Mouse (Mus musculus) neural tube, embryonic 14.5 days (tissue): ENCODE measurements around the gene Abcf3. TPM values are rescaled to one million over a fixed set of nuclear protein-coding genes. Genes with fewer than 3 reads are reported as not detected.

ENCODE experiments used
- ATAC-seq: fragments of 200-750 bp; cut with Nextera tagmentation; 2 replicates; pipeline ENCODE4 v1.8.0; 2017; ENCODE audit warnings: low read depth, mild to moderate bottlenecking, moderate TSS enrichment, moderate library complexity
- H3K27ac ChIP-seq: fragments of 300-500 bp; sonication (generic); 2 replicates; pipeline ENCODE4 v1.5.1; 2014; ENCODE audit warnings: low read depth, mild to moderate bottlenecking, control low read depth, low read length, moderate library complexity, mixed read lengths
- H3K27me3 ChIP-seq: fragments of 300-500 bp; sonication (generic); 2 replicates; pipeline ENCODE4 v1.6.1; 2014; ENCODE audit warnings: low read length; ENCODE audit not compliant: control insufficient read depth, insufficient read depth
- H3K36me3 ChIP-seq: fragments of 300-500 bp; sonication (generic); 2 replicates; pipeline ENCODE4 v1.6.1; 2014; ENCODE audit warnings: low read length, mixed read lengths; ENCODE audit not compliant: control insufficient read depth, insufficient read depth
- H3K4me1 ChIP-seq: fragments of 300-500 bp; sonication (generic); 2 replicates; pipeline ENCODE4 v1.6.1; 2014; ENCODE audit warnings: low read length; ENCODE audit not compliant: control insufficient read depth, insufficient read depth
- H3K4me2 ChIP-seq: fragments of 300-500 bp; sonication (generic); 2 replicates; pipeline ENCODE4 v1.6.1; 2014; ENCODE audit warnings: mild to moderate bottlenecking, low read depth, low read length, control low read depth
- H3K4me3 ChIP-seq: fragments of 300-500 bp; sonication (generic); 2 replicates; pipeline ENCODE4 v1.5.1; 2014; ENCODE audit warnings: low read depth, low read length, control low read depth, mixed read lengths
- H3K9ac ChIP-seq: fragments of 300-500 bp; sonication (generic); replicated peaks from 2 replicates; pipeline ENCODE4 v1.6.1; 2014; ENCODE audit warnings: low read depth, mild to moderate bottlenecking, control low read depth, low read length, mixed read lengths
- H3K9me3 ChIP-seq: fragments of 300-500 bp; sonication (generic); 2 replicates; pipeline ENCODE4 v1.6.1; 2016; ENCODE audit warnings: low read length; ENCODE audit not compliant: control insufficient read depth
- WGBS: fragments of 180-500 bp; shearing (Covaris S2); extraction: QIAGEN DNeasy Blood & Tissue Kit; methylation state at CpG from one replicate; pipeline ENCODE4 v1.1.7; 2014; 5-methylcytosine and 5-hydroxymethylcytosine counted together
- polyA plus RNA-seq: library from polyadenylated mRNA; unstranded; fragments of >200 nt; fragmentation: Nextera tagmentation; extraction: Ambion mirVana; gene quantifications from 2 replicates; pipeline ENCODE4 v1.2.1, GENCODE M21; 2014

Abcf3 gene
- polyA plus RNA-seq, 1 experiment from 2014 or later, result 72.6 TPM

DNA sequence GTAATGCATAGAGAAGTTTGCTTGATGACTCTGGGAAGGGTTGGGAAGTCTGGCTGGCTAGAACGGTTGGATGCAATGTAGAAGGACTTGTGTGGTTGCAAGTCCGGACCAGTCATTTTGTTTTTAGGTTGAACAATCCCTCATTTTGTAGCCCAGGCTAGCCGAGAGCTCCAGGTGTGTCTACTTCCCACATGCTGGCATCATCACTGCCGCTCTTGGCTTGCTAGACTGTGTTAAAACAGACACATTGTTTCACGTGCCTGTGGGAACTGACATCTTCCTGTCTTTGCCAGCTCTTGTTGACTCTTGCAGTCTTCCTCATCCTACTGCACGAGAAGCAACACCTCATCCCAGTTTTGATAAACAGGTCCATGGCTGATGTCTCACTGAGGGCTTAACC is 6.6 kb downstream of the Abcf3 start:
- H3K4me1 ChIP-seq, result no peaks in the 10 kb centered on the region
- WGBS, result 95% methylated on average over 6 of the region's 6 CpGs
- peaks cover 55% of the 10 kb centered on the region for H3K36me3 ChIP-seq
- no peak for ATAC-seq
- H3K9me3 ChIP-seq, result no peaks in the 10 kb centered on the region
- H3K4me3 ChIP-seq, result no peak overlapping the region
- H3K27me3 ChIP-seq, result no peaks in the 10 kb centered on the region
- H3K27ac ChIP-seq, result no peak overlapping the region
- no peak overlapping the region for H3K4me2 ChIP-seq
- H3K9ac ChIP-seq, result no peak overlapping the region

GRCm38 (mm10) chr16:20557381-20557780 is 9.0 kb downstream of the Abcf3 start:
- no peaks in the 10 kb centered on the region for H3K4me1 ChIP-seq
- no peak overlapping the region for H3K4me3 ChIP-seq
- no peak overlapping the region for H3K4me2 ChIP-seq
- H3K9me3 ChIP-seq, result no peaks in the 10 kb centered on the region
- peaks cover 60% of the 10 kb centered on the region for H3K36me3 ChIP-seq
- no peak overlapping the region for H3K27ac ChIP-seq
- whole genome bisulfite sequencing, result 73% methylated on average over 7 of the region's 7 CpGs
- ATAC-seq, result no peak
- H3K9ac ChIP-seq, result no peak overlapping the region
- no peaks in the 10 kb centered on the region for H3K27me3 ChIP-seq

DNA sequence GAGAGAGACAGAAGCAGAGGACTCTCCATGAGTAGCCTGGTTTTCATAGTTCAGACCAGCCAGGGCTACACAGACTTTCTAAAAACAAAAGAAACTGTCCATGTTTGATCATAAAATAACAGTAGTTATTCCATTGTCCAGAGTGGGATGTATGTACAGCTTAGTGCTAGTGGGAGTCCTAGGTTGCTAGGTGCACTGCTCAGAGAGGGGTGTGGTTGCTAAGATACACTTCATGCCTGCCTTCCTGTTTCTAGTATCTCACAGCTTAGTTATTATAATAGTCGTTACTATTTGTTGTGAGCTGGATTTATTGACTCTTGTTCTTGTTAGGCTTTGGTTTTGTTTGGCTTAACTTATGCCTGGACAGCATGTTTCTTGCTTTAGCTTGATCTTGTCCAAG is 16.7 kb downstream of the Abcf3 start:
- no peak overlapping the region for H3K9ac ChIP-seq
- H3K4me2 ChIP-seq, result no peak overlapping the region
- H3K27ac ChIP-seq, result no peak overlapping the region
- peaks cover 24% of the 10 kb centered on the region for H3K36me3 ChIP-seq
- no peaks in the 10 kb centered on the region for H3K4me1 ChIP-seq
- no peak for ATAC-seq
- no peaks in the 10 kb centered on the region for H3K27me3 ChIP-seq
- H3K4me3 ChIP-seq, result no peak overlapping the region
- 47% methylated on average over 1 of the region's 1 CpGs for WGBS
- no peaks in the 10 kb centered on the region for H3K9me3 ChIP-seq

DNA sequence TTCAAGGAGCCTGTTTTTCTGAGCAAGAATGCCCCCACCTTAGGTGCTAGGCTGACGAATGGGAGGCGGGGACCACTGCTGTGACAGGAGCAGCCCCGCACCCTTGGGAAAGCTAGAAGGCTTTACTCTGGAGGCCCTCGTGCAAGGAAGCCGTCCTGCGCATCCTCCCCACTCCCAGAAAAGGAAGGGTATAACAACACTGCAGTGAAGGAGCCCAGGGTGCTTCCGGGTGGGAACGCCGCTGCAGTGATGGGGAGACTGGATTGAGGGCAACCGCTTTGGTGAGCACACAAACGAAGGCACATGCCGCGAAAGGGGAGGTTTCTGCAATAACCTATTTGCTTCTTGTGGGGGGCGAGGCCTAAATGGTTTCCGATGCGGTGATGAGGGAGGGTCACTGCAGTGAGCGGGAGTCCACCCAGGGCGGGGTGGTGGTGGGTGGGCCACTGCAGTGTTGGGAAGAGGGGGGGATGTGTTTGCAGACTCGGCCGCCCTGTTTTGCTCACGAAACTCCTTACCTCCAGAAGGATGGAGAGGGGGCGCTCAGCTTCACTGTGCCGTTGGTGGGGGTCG is 41.1 kb downstream of the Abcf3 start, which contains the start of gene Vwa5b2:
Vwa5b2 (plus strand) TSS at position 106 of the 573 bp plus-strand sequence.
- Histone ChIP-seq H3K4me2 (peak within 1 kb of the TSS; percentile 75), H3K27me3 (peaks cover 31% of the 10 kb centered on the region), H3K36me3 (no peaks in the 10 kb centered on the region), H3K9ac (peak within 1 kb of the TSS; percentile 62), H3K4me1 (peaks cover 4% of the 10 kb centered on the region; the same call in 1 of the 2 replicates), H3K4me3 (peak within 1 kb of the TSS; percentile 47), H3K27ac (peak within 1 kb of the TSS; percentile 44), H3K9me3 (no peaks in the 10 kb centered on the region)
- 1% methylated on average over 24 of the region's 24 CpGs for WGBS
- ATAC-seq, result peak; percentile 80

GRCm38 (mm10) chr16:20589939-20590679 is 41.7 kb downstream of the Abcf3 start:
- H3K4me3 ChIP-seq, result peak overlapping the region; percentile 47
- H3K4me1 ChIP-seq, result peaks cover 4% of the 10 kb centered on the region; the same call in 1 of the 2 replicates
- peak overlapping the region; percentile 34 for H3K27ac ChIP-seq
- no peaks in the 10 kb centered on the region for H3K36me3 ChIP-seq
- no peaks in the 10 kb centered on the region for H3K9me3 ChIP-seq
- peak; percentile 89 for ATAC-seq
- WGBS, result 0% methylated on average over 39 of the region's 39 CpGs
- peaks cover 31% of the 10 kb centered on the region for H3K27me3 ChIP-seq
- H3K4me2 ChIP-seq, result peak overlapping the region; percentile 75
- H3K9ac ChIP-seq, result peak overlapping the region; percentile 62

DNA sequence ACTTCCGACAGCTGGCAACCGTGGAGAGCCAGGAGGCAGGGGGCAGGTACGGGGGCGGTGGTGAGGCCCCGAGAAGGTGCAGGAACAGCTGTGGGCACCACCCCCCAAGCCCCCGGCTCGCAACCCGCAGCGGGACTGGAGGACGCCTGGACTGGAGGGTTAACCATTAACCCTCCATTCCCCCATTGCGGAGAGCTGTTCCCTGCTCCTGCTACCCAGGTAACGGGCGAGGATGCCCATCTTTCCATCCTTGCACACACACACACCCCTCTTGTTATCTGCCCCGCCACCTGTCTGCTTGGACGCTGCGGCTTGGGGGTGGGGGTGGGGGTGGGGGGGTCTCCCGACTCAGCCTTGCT is 42.3 kb downstream of the Abcf3 start:
- Histone ChIP-seq H3K4me1 (peaks cover 4% of the 10 kb centered on the region; the same call in 1 of the 2 replicates), H3K36me3 (no peaks in the 10 kb centered on the region), H3K9me3 (no peaks in the 10 kb centered on the region), H3K27ac (no peak overlapping the region), H3K4me2 (peak overlapping the region; percentile 75), H3K4me3 (peak overlapping the region; percentile 47), H3K27me3 (peaks cover 31% of the 10 kb centered on the region), H3K9ac (peak overlapping the region; percentile 62)
- no peak for ATAC-seq
- WGBS, result 2% methylated on average over 17 of the region's 17 CpGs

- WGBS, result 6% methylated on average over 47 of the region's 48 CpGs
- ATAC-seq, result no peak
- peak overlapping the region; percentile 75 for H3K4me2 ChIP-seq
- peak overlapping the region; percentile 47 for H3K4me3 ChIP-seq
- no peaks in the 10 kb centered on the region for H3K9me3 ChIP-seq
- H3K27ac ChIP-seq, result no peak overlapping the region
- peaks cover 31% of the 10 kb centered on the region for H3K27me3 ChIP-seq
- H3K9ac ChIP-seq, result peak overlapping the region; percentile 62
- no peaks in the 10 kb centered on the region for H3K36me3 ChIP-seq
- H3K4me1 ChIP-seq, result peaks cover 4% of the 10 kb centered on the region; the same call in 1 of the 2 replicates
These were observed 42.8 kb downstream of the Abcf3 start for GRCm38 (mm10) chr16:20591076-20591705.

GRCm38 (mm10) chr16:20595060-20595673 is 46.8 kb downstream of the Abcf3 start:
- H3K9me3 ChIP-seq, result no peaks in the 10 kb centered on the region
- no peak for ATAC-seq
- H3K4me3 ChIP-seq, result no peak overlapping the region
- no peak overlapping the region for H3K4me2 ChIP-seq
- H3K27me3 ChIP-seq, result peaks cover 26% of the 10 kb centered on the region
- H3K4me1 ChIP-seq, result no peaks in the 10 kb centered on the region
- H3K36me3 ChIP-seq, result no peaks in the 10 kb centered on the region
- no peak overlapping the region for H3K9ac ChIP-seq
- H3K27ac ChIP-seq, result no peak overlapping the region
- WGBS, result 87% methylated on average over 7 of the region's 7 CpGs
